Mouse (Mus musculus): ENCODE results near the gene Klhl35.

DNA sequence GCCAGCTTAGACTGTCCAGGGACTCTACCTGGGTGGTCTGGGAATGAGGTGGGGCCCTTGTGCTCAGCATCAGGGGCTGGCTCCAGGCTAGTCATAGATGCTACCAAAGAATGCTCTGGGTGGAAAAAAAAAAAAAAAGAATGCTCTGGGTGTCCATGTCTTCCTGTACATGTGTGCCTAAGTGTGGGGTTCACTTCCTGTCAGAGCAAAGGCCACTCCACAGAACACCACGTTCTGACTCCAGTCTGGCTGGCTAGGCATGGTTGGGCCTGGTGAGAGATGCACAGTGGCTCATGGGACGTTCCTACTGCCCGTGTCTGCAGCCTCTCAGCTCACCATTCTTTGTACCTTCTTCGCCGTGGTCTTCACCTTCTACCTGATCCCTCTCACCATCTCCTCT, 17.2 kb upstream of the Klhl35 start:
- TF ChIP-seq CTCF (IDR thresholded peaks at IDR 0.05): no peak
- TF ChIP-seq EP300 (IDR thresholded peaks at IDR 0.05): no peak

All from lung, postnatal 0 days (tissue).